Mouse (Mus musculus): ENCODE data around the gene Zdhhc24.

GRCm38 (mm10) chr19:4829156-4829555 lies 49.3 kb upstream of the Zdhhc24 start:
- TF ChIP-seq CTCF (IDR thresholded peaks at IDR 0.05; ENCODE audit: extremely low read depth, insufficient read depth, insufficient read length, insufficient replicate concordance) (no peak), POLR2A (IDR thresholded peaks at IDR 0.05; ENCODE audit: low read depth, low read length) (no peak)
